Mouse (Mus musculus): Measurements from ENCODE around the gene Cox10.

Gene Cox10

DNA sequence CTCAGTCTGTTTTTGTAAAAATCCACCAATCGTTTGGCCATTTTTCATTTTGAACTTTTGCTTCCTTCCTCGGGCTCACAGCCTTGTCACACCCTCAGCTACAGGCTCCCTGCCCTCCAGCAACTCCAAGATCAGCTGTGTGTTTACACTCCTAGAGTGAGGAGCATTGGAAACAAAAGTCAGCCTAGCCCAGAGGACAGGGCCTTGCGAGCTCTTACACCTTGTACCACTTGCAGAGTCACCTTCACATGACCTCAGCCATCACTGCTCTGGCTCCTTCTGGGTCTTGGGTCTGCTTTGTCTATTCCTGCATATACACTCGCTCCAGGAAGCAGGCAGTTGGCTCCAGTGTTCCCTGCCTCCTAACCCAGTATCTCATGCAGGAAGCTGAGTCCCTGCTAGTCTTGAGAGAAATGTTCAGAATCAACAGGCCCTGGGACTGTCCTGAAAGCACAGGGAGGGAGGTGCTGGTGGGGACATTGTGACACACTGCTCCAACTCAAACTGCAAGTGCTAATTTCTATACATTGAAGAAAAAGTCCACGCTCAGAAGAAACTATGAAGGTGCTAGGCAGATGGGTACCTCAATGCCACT, 79.0 kb downstream of the Cox10 start:
- peak in 1 of 2 experiments; percentile 49 for DNase-seq (ENCODE audit: low spot score in 2 of 2)

DNA sequence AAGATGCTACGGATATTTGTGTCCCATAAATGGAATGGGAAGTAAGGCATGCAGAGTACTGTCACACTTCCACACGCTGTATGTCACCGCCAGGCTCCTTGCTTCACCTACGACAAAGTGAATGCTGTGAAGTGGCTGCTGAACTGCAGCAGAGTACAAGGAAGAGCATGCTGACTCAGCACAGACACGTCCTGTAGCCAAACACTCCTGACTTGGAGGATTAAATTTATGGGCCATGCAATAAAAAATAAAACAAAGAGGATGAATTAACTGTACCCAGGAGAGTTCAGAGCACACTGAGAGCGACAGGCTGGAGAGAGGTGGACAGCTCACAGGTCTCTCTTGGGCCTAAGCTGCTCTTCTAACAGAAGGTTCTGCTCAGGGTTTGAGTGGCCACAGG, 79.8 kb downstream of the Cox10 start:
- DNase-seq (ENCODE audit: low spot score in 2 of 2), result peak in 1 of 2 experiments; percentile 14

DNA sequence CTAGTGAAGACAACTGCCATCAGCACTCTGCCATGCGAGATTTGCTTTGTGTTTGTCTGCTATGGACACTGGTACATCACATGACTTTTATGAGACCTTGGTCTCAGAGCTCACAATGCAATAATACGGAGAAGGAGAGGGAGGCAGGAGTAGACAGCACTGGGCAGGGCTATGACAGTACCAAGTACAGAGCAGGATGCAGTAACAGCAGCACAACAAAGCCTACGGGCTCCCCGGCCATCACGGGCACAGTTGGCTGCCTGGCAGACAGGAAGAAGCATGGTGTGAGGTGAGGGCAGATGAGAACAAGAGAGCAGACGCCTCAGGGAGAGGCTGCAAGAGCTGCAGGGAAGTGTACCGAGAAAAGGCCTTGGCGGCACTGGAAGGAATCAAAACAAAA, 87.3 kb downstream of the Cox10 start:
- no peak for DNase-seq (ENCODE audit: low spot score in 2 of 2)

DNA sequence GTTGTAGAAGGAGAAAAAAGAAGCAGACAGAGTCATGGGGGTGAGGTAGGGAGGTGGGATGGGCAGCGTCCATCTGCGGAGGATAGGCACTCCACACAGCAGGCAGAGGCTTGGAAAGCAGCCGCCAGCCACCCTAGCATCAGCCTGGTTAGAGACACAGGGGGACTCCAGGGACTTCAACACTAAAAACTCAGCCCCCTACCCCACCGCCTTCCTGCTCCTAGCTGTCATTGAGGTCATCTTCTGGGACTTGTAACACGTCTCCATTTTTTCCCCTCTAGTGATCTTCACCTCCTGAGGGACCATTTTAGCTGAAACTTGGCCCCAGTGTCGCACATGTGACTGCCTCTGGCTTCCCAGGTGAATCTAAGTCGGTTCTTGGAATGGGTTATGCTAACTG, 88.5 kb downstream of the Cox10 start:
- DNase-seq (ENCODE audit: low spot score in 2 of 2), result no peak

DNA sequence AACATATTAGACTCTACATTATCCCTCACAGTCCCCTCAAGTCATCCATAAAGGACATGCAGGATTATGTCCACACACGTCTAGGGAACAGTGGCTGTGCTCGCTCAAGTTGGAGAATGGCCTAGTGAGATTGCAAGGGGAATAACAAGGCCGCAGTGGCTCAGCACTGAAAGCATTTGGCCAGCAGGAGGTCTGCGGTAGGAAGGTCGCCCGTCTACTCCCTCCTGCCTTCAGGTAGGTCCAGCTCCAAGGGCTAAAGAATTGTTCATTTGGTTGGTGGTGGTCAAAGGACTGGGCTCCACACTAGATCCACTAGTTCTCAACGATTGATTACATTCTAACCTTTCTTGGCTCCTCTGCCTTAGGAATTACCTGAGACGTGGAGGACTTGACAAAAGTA, 89.0 kb downstream of the Cox10 start:
- DNase-seq (ENCODE audit: low spot score in 2 of 2), result no peak

DNA sequence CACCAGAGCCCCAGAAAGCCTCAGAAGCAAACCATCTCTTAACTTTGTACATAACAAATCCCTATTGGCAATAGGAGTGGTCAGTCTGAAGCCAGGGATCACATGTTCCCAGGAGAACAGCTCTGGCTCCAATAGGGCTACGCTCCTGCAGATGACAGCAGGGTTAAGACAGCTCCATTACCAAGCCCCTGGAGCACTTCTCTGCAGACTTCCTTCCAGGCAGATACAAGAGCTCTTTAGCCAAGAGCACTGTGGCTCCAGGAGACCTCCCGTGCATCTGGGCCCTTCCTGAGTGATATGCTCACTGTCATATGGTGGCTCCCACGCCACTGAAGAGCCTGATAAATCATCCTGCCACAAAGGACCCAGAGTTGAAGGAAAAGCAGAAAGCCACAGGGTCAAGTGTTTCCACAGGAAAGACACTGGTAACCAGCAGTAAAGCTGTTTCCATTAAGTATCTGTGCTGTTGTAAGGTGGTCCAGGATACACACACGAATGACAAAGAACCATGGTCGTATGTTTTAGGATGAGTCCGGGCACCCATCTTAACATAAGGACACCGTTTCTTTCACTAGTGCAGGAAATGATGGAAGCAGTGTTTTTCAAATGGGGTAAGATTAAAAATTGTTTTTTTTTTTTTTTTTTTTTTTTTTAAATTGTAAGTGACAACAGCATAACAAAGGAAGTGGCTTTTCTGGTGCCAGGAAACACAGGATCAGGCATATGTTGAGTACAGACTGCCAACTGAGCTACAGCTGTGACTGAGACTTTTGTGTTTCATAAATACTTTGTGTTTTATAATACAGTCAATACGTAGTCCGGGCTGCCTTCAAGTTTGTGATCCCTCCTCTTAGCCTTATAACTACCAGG, 90.0 kb downstream of the Cox10 start:
- no peak for DNase-seq (ENCODE audit: low spot score in 2 of 2)

DNA sequence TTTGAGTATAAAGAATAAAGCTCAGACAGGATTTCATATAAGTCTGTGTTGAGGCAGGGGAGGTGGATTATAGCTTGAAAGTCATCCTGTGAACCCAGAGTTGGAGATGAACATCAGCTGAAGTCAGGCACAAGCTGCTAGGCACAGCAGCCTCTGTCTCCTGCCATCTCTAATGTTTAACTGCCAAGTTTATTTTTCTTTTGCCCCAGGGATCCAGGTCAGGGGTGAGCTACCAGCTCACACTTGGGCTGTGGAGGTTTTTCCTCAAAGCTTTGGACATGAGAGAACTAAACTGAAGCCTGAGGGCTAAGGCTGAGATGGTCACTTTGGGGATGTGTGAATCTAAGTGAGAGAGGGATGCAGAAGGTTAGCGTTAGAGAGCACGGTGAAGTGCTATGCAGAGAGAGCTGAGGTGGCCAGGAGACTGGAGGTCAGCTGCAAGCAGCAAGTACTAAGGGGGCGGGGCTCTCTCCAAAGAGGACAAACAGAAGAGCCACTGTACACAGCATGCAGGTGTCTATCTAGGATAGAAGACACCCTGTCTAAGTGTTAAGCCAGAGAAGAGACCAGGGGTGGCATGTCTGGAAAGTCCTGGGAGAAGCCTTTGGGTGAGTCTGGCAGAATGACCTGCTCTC, 91.1 kb downstream of the Cox10 start:
- no peak for DNase-seq (ENCODE audit: low spot score in 2 of 2)

DNA sequence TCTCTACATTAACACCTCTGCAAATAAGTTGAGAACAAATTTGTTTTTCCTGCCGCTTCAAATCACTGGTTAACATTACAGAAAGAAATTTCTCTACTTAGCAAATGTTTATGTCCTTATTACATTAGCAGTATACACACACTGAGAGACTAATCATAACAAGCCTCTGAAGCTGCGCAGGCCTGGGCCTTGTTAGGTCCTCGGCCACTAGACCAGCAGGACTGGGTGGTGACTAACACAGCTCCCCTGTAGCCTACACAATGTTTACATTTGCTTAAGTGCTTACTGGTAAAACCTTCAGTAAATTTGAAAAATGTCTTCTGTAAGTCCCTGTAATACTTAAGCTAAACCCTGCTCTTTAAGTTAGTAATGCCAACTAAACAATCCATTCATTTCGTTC, 92.6 kb downstream of the Cox10 start:
- no peak for DNase-seq (ENCODE audit: low spot score in 2 of 2)

DNA sequence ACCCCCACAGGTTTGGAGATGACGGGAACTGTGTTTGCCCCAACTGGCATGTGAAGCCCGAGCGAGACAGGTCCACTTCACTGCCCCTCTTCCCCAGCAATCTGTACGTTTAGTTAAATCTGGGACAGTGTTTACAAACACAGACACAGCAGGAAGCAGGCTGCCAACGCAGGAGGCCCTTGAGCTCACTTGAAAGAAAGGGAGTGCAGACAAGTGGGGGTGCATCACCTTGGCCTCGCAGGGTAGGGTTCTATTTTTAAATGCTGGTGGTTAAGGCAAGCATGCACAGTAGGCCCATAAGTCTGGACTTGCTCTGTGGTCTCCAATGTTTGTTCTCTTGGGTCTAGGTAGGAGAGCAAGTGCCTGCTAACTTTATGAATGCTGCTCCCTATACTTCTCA, 93.8 kb downstream of the Cox10 start:
- DNase-seq (ENCODE audit: low spot score in 2 of 2), result no peak

DNA sequence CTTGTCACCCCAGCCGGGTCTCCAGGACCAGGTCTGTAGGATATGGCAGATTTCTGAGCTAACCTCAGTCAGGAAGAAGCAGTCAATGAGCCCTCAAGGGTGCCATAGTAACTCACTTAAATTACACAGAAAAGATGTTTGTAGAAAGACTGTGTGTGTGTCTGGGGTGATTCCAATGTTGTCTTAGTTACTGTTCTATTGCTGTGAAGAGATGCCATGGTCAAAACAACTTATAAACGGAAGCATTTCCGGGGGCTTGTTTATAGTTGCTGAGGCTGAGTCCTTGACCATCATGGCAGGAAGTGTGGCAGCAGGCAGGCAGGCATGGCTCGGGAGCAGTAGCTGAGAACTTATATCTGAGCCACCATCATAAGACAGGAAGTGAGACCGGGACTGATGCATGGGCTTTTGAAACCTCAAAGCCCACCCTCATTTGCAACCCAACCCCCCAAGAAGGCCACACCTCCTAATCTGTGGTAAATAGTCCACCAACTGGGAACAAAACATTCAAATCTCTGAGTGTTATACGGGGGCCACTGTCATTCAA, 94.6 kb downstream of the Cox10 start:
- no peak for DNase-seq (ENCODE audit: low spot score in 2 of 2)

DNA sequence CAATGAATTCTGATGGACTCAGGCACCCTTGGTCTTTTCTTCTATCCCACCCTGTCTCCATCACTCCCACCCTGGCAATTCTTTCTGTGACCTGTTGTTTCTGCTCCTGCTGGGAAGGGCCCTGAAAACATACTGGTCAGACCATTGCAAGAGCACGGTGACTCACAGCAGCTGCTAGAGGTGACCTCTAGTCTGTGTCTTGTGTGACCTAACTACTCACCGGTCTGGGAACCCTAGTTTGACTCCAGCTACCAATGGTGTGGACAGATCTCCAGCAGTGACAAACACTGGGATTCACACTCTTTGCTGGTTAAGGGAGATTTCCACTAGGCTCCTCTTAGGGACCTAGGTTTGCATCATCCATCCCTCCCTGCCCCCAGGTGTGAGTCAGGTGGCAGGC, 101.5 kb downstream of the Cox10 start:
- DNase-seq (ENCODE audit: low spot score in 2 of 2), result no peak

DNA sequence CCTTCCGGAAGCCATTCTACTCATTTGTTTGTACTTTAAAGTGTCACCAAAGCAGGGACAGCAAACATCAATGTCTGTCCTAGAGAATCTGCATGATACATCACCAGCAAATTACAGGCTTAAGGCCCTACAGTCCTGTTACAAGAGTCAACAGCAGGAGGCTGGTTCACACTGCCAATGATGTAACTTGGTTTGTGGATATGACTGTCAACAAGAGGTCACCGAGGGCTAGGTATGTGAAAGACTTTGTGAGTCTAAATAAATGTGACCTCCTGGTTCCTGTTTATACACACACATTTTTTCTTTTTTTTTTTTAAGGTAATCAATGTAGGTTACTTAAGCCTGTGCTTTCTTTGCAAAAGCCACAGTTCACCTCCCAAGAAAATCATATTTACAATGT, 102.5 kb downstream of the Cox10 start:
- no peak for DNase-seq (ENCODE audit: low spot score in 2 of 2)

DNA sequence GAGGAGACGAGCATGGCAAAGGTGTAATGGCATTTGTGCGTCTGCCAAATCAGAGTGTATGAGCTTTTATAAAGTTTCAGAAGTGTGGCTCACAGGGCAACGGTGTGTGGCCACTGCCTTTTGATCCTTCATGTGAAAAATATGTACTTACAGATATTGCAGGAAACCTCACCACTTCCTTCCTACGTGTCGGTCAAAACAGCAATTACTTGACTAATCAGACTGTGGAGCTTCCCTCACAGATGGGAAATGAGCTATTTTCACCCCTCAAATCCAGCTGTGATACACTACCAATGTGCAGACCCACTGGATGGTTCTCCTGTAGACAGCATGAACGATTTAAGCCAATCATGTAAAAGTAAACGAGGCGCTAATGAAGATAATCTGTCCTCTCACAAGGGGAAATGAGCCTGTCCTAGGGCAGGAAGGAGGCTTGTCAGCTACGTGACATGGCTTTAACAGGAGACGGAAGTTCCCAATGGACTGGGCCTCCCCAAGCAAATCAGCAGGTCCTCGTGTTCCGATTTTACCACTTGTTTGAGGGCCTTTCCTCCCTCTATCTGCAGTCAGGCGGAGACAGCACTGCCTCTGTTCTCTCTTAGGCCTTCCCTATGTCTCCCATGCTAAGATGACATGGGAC, 103.9 kb downstream of the Cox10 start:
- no peak for DNase-seq (ENCODE audit: low spot score in 2 of 2)

DNA sequence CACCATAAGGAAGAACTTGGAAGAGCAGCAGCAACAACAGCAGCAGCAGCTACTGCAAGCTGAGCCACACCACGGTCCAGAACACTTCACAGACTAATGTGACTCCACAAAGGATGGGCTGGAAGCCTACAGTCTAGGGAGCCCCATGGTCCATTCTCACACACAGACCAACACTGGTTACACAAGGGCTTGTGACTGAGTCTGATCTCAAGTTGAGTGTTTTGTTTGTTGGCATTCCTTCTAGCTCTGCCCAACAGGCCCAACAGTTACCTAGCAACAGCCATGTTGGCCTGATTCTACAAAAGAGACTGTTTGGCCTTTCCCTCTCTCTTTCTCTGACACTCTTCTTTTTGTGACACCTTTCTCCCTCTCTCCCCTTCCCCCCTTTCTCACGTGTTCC, 105.3 kb downstream of the Cox10 start:
- no peak for DNase-seq (ENCODE audit: low spot score in 2 of 2)

DNA sequence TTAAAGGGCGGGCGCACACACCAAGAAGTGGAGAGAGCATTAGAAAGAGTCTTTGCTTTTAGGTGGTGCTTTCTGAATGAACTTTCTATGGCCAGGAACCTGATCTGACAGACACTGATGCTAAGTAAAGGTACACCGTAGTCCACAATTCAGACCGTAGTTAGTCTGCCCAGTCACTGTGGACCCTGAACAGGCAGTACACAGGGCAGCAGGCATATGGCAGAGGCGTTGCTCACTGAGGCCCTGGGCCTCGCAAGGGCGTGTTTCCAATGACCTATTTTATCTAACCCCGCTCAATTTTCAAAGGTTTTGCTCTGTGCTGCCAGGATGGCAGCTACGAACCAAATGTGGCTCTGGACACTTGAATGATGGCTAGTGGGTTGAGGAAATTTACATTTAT, 107.8 kb downstream of the Cox10 start:
- no peak for DNase-seq (ENCODE audit: low spot score in 2 of 2)

DNA sequence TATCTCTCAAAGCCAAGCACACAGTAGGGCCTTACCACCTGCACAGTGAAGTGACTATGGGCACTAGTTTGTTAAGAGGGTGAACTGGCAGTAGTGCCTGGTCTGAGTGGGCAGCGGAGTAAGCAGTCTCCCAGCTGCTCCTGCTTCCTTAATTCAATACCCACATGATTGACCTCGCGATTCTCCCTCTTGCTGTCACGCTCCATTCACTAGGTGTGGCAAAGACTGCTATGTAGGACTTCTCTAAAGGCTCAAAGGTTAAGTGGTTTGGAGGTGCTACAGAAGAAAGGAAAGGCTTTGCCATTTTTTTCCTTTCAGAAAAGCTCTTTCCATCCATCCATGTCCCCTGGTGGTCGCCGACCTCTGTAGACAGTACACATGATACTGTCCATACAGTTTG, 108.5 kb downstream of the Cox10 start:
- DNase-seq (ENCODE audit: low spot score in 2 of 2), result no peak

DNA sequence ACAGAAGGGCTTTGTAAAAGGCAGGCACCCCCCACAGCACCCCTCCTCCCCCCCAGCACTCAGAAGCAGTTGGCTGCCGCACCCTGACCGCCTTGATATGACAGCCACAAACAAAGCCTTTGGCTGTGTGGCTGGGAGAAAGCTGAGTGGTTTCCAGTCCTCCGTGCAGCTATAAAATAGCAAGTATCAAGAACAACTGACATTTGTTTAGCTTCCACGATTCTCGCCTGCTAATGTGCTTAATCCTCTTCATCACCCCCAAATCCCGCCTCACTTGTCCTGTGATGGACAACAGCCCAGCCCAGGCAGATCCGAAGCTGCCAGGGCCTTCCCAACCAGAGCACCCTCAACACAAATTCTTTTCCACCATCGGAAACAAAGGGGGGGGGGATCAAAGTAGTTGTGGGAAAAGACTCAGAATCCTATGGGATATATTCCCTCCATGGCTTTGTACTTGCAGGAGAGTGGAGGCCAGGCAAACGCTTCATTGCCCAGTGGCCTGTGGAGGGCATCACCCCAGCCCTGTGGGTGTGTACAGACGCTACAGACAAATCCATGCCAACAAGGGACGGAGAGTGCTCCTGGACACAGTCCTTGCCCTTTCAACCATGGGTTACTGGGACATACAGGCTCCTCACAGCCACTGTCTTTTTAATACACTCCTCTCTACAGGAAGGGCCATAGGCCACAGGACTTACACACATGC, 109.9 kb downstream of the Cox10 start:
- DNase-seq (ENCODE audit: low spot score in 2 of 2), result no peak

DNA sequence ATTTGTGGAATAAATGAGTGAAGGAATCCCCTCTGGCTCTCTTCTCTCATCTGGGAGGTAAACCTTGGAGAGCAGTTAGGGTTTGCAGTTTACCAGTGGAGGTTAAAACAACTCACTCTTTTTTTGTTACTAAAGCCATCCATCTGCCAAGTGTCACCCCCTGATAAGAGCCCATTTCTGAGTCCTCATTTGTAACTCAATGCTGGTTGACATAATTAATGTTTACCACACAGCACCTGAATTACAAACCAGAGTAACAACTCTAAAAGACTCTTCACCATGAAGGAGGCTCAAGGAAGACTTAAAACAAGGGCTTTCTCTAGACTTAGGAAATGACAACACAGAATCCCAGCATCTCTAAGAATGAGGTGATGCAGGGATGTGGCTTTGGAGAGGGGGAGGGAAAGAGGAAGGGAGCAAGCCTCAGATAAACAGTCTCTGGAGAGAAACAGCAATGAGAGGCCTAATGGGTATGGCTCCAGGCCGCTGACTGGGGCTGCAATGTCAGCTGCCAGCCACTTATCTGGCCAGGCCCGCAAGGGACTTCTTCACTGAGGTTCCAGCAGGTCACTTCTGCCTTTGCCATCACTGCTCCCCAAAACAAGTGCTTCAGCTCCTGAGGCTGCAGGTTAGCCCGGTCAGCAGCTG, 110.8 kb downstream of the Cox10 start:
- DNase-seq (ENCODE audit: low spot score in 2 of 2), result no peak

DNA sequence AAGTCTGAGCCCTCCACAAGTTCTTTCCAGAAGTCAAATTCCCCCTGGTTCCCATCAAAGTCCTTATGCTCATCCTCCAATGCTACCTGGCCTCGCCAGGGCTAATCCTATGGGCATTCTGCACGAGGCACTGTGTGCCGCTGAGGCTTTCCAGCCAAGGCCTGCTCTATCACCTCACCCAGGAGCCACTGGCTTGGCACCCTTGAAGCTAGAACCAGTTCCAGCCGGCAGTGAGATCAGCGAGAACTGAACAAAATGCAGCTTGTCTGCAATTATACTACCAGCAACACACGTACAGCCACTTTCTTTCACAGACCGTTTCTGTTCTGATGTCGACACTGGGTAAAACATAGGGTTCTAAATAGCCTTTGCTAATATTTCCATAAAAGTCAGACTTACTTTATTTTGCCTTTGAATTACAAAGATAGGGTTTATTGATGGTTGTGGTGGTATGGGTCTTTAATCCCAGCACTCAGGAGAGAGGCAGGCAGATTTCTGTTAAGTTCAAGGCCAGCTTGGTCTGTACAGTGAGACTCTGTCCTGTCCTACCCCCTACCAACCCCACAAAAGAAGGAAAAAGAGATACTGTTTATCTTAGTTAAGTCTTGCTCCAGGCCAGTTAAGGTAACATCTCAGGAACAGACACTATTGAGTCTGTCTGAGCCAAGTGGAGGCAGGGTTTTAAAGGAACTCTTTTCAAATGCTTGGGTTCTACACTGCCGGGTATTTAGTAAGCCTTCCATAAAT, 111.5 kb downstream of the Cox10 start:
- DNase-seq (ENCODE audit: low spot score in 2 of 2), result no peak

DNA sequence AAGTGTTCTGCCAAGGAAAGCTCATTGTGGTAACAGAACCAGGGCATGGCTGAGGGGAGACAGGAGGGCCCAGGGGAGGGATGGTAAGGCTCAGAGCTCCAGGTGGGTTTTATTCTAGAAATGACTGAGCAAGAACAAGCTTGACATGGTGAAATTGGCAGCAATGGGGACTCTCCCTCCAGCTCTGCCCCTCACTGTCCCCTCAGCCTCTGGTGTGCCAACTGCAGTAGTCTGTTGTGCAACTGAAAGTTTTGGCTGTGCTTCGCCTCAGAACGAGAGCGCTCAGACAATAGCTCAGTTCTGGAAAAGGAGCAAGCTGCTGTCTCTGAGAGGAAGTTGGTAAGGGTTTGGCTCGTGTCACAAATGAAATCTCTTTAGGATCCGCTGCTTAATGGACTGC, 113.8 kb downstream of the Cox10 start:
- DNase-seq (ENCODE audit: low spot score in 2 of 2), result no peak

Measured in urinary bladder, postnatal 4 days (tissue).